Mouse (Mus musculus): ENCODE results near the gene Taok2. TPM values are rescaled to one million over a fixed set of nuclear protein-coding genes. Genes with fewer than 3 reads are reported as not detected.

Taok2 gene
- polyA plus RNA-seq (2015; fragmentation: Illumina TruSeq; extraction: RNeasy Lipid Tissue Mini Kit (QIAGEN cat#74804); ENCODE audit: low read depth, low replicate concordance), result 79.3 TPM

GRCm38 (mm10) chr7:126884286-126885164 lies at the start of gene Taok2:
Gene Taok2, minus strand, starts transcription at chr7:126884703.

GRCm38 (mm10) chr7:126928384-126929037 lies 44.0 kb upstream of the Taok2 start, which contains the start of gene Kctd13:
Gene Kctd13, plus strand, starts transcription at chr7:126928879.

GRCm38 (mm10) chr7:126922624-126923060 lies 38.1 kb upstream of the Taok2 start, which contains the start of gene Tmem219:
Gene Tmem219, minus strand, starts transcription at chr7:126922917.

GRCm38 (mm10) chr7:126862147-126862784 lies 22.2 kb downstream of the Taok2 start, which contains the start of gene Ino80e:
Gene Ino80e, minus strand, starts transcription at chr7:126862377.

GRCm38 (mm10) chr7:126861429-126862130 lies 22.9 kb downstream of the Taok2 start, which contains the start of gene Hirip3:
Gene Hirip3, plus strand, starts transcription at chr7:126861972.

GRCm38 (mm10) chr7:126847116-126847420 lies 37.4 kb downstream of the Taok2 start, which contains the start of gene Doc2a:
Gene Doc2a, plus strand, starts transcription at chr7:126847416.

GRCm38 (mm10) chr7:126831539-126831938 lies 53.0 kb downstream of the Taok2 start, which contains the start of gene 4930451I11Rik:
Gene 4930451I11Rik, minus strand, starts transcription at chr7:126831639.

Other genes starting within 250 kb of the Taok2 start
- 22.6 TPM for gene Sgf29, start 235.4 kb downstream of the Taok2 start, polyA plus RNA-seq (2015; fragmentation: Illumina TruSeq; extraction: RNeasy Lipid Tissue Mini Kit (QIAGEN cat#74804); ENCODE audit: low read depth, low replicate concordance)
- 21.5 TPM for gene Sult1a1, start 208.3 kb downstream of the Taok2 start, polyA plus RNA-seq (2015; fragmentation: Illumina TruSeq; extraction: RNeasy Lipid Tissue Mini Kit (QIAGEN cat#74804); ENCODE audit: low read depth, low replicate concordance)
- 64.2 TPM for gene Bola2, start 189.3 kb downstream of the Taok2 start, polyA plus RNA-seq (2015; fragmentation: Illumina TruSeq; extraction: RNeasy Lipid Tissue Mini Kit (QIAGEN cat#74804); ENCODE audit: low read depth, low replicate concordance)
- 14.6 TPM for gene Slx1b, start 188.9 kb downstream of the Taok2 start, polyA plus RNA-seq (2015; fragmentation: Illumina TruSeq; extraction: RNeasy Lipid Tissue Mini Kit (QIAGEN cat#74804); ENCODE audit: low read depth, low replicate concordance)
- gene Coro1a, start 176.9 kb downstream of the Taok2 start, polyA plus RNA-seq (2015; fragmentation: Illumina TruSeq; extraction: RNeasy Lipid Tissue Mini Kit (QIAGEN cat#74804); ENCODE audit: low read depth, low replicate concordance), result 136 TPM
- gene Mapk3, start 125.1 kb downstream of the Taok2 start, polyA plus RNA-seq (2015; fragmentation: Illumina TruSeq; extraction: RNeasy Lipid Tissue Mini Kit (QIAGEN cat#74804); ENCODE audit: low read depth, low replicate concordance), result 169 TPM
- 2.1 TPM for gene Gdpd3, start 118.4 kb downstream of the Taok2 start, polyA plus RNA-seq (2015; fragmentation: Illumina TruSeq; extraction: RNeasy Lipid Tissue Mini Kit (QIAGEN cat#74804); ENCODE audit: low read depth, low replicate concordance)
- gene Ypel3, start 107.7 kb downstream of the Taok2 start, polyA plus RNA-seq (2015; fragmentation: Illumina TruSeq; extraction: RNeasy Lipid Tissue Mini Kit (QIAGEN cat#74804); ENCODE audit: low read depth, low replicate concordance), result 387 TPM
- 1.5 TPM for gene Tbx6, start 103.2 kb downstream of the Taok2 start, polyA plus RNA-seq (2015; fragmentation: Illumina TruSeq; extraction: RNeasy Lipid Tissue Mini Kit (QIAGEN cat#74804); ENCODE audit: low read depth, low replicate concordance)
- 61.6 TPM for gene Ppp4c, start 92.2 kb downstream of the Taok2 start, polyA plus RNA-seq (2015; fragmentation: Illumina TruSeq; extraction: RNeasy Lipid Tissue Mini Kit (QIAGEN cat#74804); ENCODE audit: low read depth, low replicate concordance)
- 55.7 TPM for gene Fam57b, start 87.0 kb downstream of the Taok2 start, polyA plus RNA-seq (2015; fragmentation: Illumina TruSeq; extraction: RNeasy Lipid Tissue Mini Kit (QIAGEN cat#74804); ENCODE audit: low read depth, low replicate concordance)
- gene 4930451I11Rik, start 53.1 kb downstream of the Taok2 start, polyA plus RNA-seq (2015; fragmentation: Illumina TruSeq; extraction: RNeasy Lipid Tissue Mini Kit (QIAGEN cat#74804); ENCODE audit: low read depth, low replicate concordance), result not detected
- gene Doc2a, start 37.3 kb downstream of the Taok2 start, polyA plus RNA-seq (2015; fragmentation: Illumina TruSeq; extraction: RNeasy Lipid Tissue Mini Kit (QIAGEN cat#74804); ENCODE audit: low read depth, low replicate concordance), result 32.7 TPM
- 46.0 TPM for gene Hirip3, start 22.7 kb downstream of the Taok2 start, polyA plus RNA-seq (2015; fragmentation: Illumina TruSeq; extraction: RNeasy Lipid Tissue Mini Kit (QIAGEN cat#74804); ENCODE audit: low read depth, low replicate concordance)
- gene Ino80e, start 22.3 kb downstream of the Taok2 start, polyA plus RNA-seq (2015; fragmentation: Illumina TruSeq; extraction: RNeasy Lipid Tissue Mini Kit (QIAGEN cat#74804); ENCODE audit: low read depth, low replicate concordance), result 57.0 TPM
- 29.0 TPM for gene Tmem219, start 38.2 kb upstream of the Taok2 start, polyA plus RNA-seq (2015; fragmentation: Illumina TruSeq; extraction: RNeasy Lipid Tissue Mini Kit (QIAGEN cat#74804); ENCODE audit: low read depth, low replicate concordance)
- gene Kctd13, start 44.2 kb upstream of the Taok2 start, polyA plus RNA-seq (2015; fragmentation: Illumina TruSeq; extraction: RNeasy Lipid Tissue Mini Kit (QIAGEN cat#74804); ENCODE audit: low read depth, low replicate concordance), result 159 TPM
- gene Asphd1, start 64.9 kb upstream of the Taok2 start, polyA plus RNA-seq (2015; fragmentation: Illumina TruSeq; extraction: RNeasy Lipid Tissue Mini Kit (QIAGEN cat#74804); ENCODE audit: low read depth, low replicate concordance), result 39.0 TPM
- gene Sez6l2, start 65.9 kb upstream of the Taok2 start, polyA plus RNA-seq (2015; fragmentation: Illumina TruSeq; extraction: RNeasy Lipid Tissue Mini Kit (QIAGEN cat#74804); ENCODE audit: low read depth, low replicate concordance), result 234 TPM
- 168 TPM for gene Cdipt, start 91.2 kb upstream of the Taok2 start, polyA plus RNA-seq (2015; fragmentation: Illumina TruSeq; extraction: RNeasy Lipid Tissue Mini Kit (QIAGEN cat#74804); ENCODE audit: low read depth, low replicate concordance)
- gene Cdiptos, start 91.4 kb upstream of the Taok2 start, polyA plus RNA-seq (2015; fragmentation: Illumina TruSeq; extraction: RNeasy Lipid Tissue Mini Kit (QIAGEN cat#74804); ENCODE audit: low read depth, low replicate concordance), result 0.82 TPM
- 4.3 TPM for gene Mvp, start 129.9 kb upstream of the Taok2 start, polyA plus RNA-seq (2015; fragmentation: Illumina TruSeq; extraction: RNeasy Lipid Tissue Mini Kit (QIAGEN cat#74804); ENCODE audit: low read depth, low replicate concordance)
- not detected for gene Pagr1b, start 131.8 kb upstream of the Taok2 start, polyA plus RNA-seq (2015; fragmentation: Illumina TruSeq; extraction: RNeasy Lipid Tissue Mini Kit (QIAGEN cat#74804); ENCODE audit: low read depth, low replicate concordance)
- gene Pagr1a, start 132.6 kb upstream of the Taok2 start, polyA plus RNA-seq (2015; fragmentation: Illumina TruSeq; extraction: RNeasy Lipid Tissue Mini Kit (QIAGEN cat#74804); ENCODE audit: low read depth, low replicate concordance), result 21.8 TPM
- gene Gm42742, start 136.4 kb upstream of the Taok2 start, polyA plus RNA-seq (2015; fragmentation: Illumina TruSeq; extraction: RNeasy Lipid Tissue Mini Kit (QIAGEN cat#74804); ENCODE audit: low read depth, low replicate concordance), result 57.4 TPM
- gene Prrt2, start 136.5 kb upstream of the Taok2 start, polyA plus RNA-seq (2015; fragmentation: Illumina TruSeq; extraction: RNeasy Lipid Tissue Mini Kit (QIAGEN cat#74804); ENCODE audit: low read depth, low replicate concordance), result 205 TPM
- 137 TPM for gene Maz, start 142.3 kb upstream of the Taok2 start, polyA plus RNA-seq (2015; fragmentation: Illumina TruSeq; extraction: RNeasy Lipid Tissue Mini Kit (QIAGEN cat#74804); ENCODE audit: low read depth, low replicate concordance)
- 8.7 TPM for gene Kif22, start 157.8 kb upstream of the Taok2 start, polyA plus RNA-seq (2015; fragmentation: Illumina TruSeq; extraction: RNeasy Lipid Tissue Mini Kit (QIAGEN cat#74804); ENCODE audit: low read depth, low replicate concordance)
- not detected for gene Zg16, start 202.6 kb upstream of the Taok2 start, polyA plus RNA-seq (2015; fragmentation: Illumina TruSeq; extraction: RNeasy Lipid Tissue Mini Kit (QIAGEN cat#74804); ENCODE audit: low read depth, low replicate concordance)
- gene AI467606, start 206.7 kb upstream of the Taok2 start, polyA plus RNA-seq (2015; fragmentation: Illumina TruSeq; extraction: RNeasy Lipid Tissue Mini Kit (QIAGEN cat#74804); ENCODE audit: low read depth, low replicate concordance), result 2.3 TPM
- 0.36 TPM for gene Qprt, start 237.5 kb upstream of the Taok2 start, polyA plus RNA-seq (2015; fragmentation: Illumina TruSeq; extraction: RNeasy Lipid Tissue Mini Kit (QIAGEN cat#74804); ENCODE audit: low read depth, low replicate concordance)